Mouse (Mus musculus) limb, embryonic 12.5 days (tissue): ENCODE results near the gene Syt6. TPM values are rescaled to one million over a fixed set of nuclear protein-coding genes. Genes with fewer than 3 reads are reported as not detected.

Experiments used
- ATAC-seq: fragments of 200-750 bp; cut with Nextera tagmentation; 2 replicates; pipeline ENCODE4 v1.8.0; 2017; ENCODE audit warnings: low read depth, moderate TSS enrichment; ENCODE audit not compliant: insufficient number of reproducible peaks, insufficient read depth, low FRiP score, low TSS enrichment
- H3K27ac ChIP-seq: fragments of 300-500 bp; sonication (generic); 2 replicates; pipeline ENCODE4 v1.5.1; 2016; ENCODE audit warnings: mild to moderate bottlenecking, moderate library complexity
- H3K27me3 ChIP-seq: fragments of 300-500 bp; sonication (generic); 2 replicates; pipeline ENCODE4 v1.6.1; 2016; ENCODE audit warnings: mild to moderate bottlenecking, moderate library complexity
- H3K36me3 ChIP-seq: fragments of 300-500 bp; sonication (generic); 2 replicates; pipeline ENCODE4 v1.6.1; 2016; ENCODE audit warnings: mild to moderate bottlenecking, moderate library complexity
- H3K4me1 ChIP-seq: fragments of 300-500 bp; sonication (generic); replicated peaks from 2 replicates; pipeline ENCODE4 v1.6.1; 2016
- H3K4me2 ChIP-seq: fragments of 300-500 bp; sonication (generic); 2 replicates; pipeline ENCODE4 v1.6.1; 2016; ENCODE audit warnings: mild to moderate bottlenecking, moderate library complexity
- H3K4me3 ChIP-seq: fragments of 300-500 bp; sonication (generic); replicated peaks from 2 replicates; pipeline ENCODE4 v1.5.1; 2016; ENCODE audit warnings: mild to moderate bottlenecking
- H3K9ac ChIP-seq: fragments of 300-500 bp; sonication (generic); replicated peaks from 2 replicates; pipeline ENCODE4 v1.6.1; 2016; ENCODE audit warnings: mild to moderate bottlenecking, moderate library complexity
- H3K9me3 ChIP-seq: fragments of 300-500 bp; sonication (generic); 2 replicates; pipeline ENCODE4 v1.6.1; 2016; ENCODE audit warnings: mild to moderate bottlenecking, moderate library complexity
- WGBS: fragments of 180-500 bp; shearing (Covaris S2); methylation state at CpG from one replicate; pipeline ENCODE4 v1.1.7; 2016; 5-methylcytosine and 5-hydroxymethylcytosine counted together
- polyA plus RNA-seq: library from polyadenylated mRNA; unstranded; fragments of >200 nt; fragmentation: Nextera tagmentation; extraction: Ambion mirVana; gene quantifications from 2 replicates; pipeline ENCODE4 v1.2.1, GENCODE M21; 2016

Gene Syt6
- 0.14 and 0.18 TPM in 2 replicates for polyA plus RNA-seq

- Histone ChIP-seq H3K9me3 (no peaks in the 10 kb centered on the region), H3K27me3 (peaks cover 92% of the 10 kb centered on the region), H3K4me3 (peak within 1 kb of the TSS; percentile 53), H3K9ac (peak within 1 kb of the TSS; percentile 54), H3K36me3 (no peaks in the 10 kb centered on the region), H3K4me1 (peaks cover 26% of the 10 kb centered on the region), H3K27ac (no peak within 1 kb of the TSS), H3K4me2 (peak within 1 kb of the TSS; percentile 90)
- no peak for ATAC-seq
- under 1% methylated on average over 44 of the region's 44 CpGs for WGBS
Measured at GRCm38 (mm10) chr3:103575156-103575892, at the start of gene Syt6. Gene Syt6, plus strand, starts transcription at chr3:103575231.

- Histone ChIP-seq H3K4me1 (peaks cover 5% of the 10 kb centered on the region), H3K9ac (no peak overlapping the region), H3K27me3 (no peaks in the 10 kb centered on the region), H3K36me3 (no peaks in the 10 kb centered on the region), H3K4me3 (no peak overlapping the region), H3K27ac (no peak overlapping the region), H3K9me3 (no peaks in the 10 kb centered on the region), H3K4me2 (no peak overlapping the region)
- no peak for ATAC-seq
- WGBS: 78% methylated on average over 4 of the region's 4 CpGs
Measured at GRCm38 (mm10) chr3:103526201-103526704, 48.8 kb upstream of the Syt6 start.

GRCm38 (mm10) chr3:103526864-103527263, 48.2 kb upstream of the Syt6 start:
- H3K4me1 ChIP-seq: peaks cover 5% of the 10 kb centered on the region
- no peaks in the 10 kb centered on the region for H3K27me3 ChIP-seq
- 34% methylated on average over 2 of the region's 2 CpGs for WGBS
- no peak overlapping the region for H3K9ac ChIP-seq
- no peak for ATAC-seq
- no peak overlapping the region for H3K4me3 ChIP-seq
- H3K27ac ChIP-seq: no peak overlapping the region
- no peak overlapping the region for H3K4me2 ChIP-seq
- no peaks in the 10 kb centered on the region for H3K9me3 ChIP-seq
- no peaks in the 10 kb centered on the region for H3K36me3 ChIP-seq

- no peak overlapping the region for H3K4me2 ChIP-seq
- no peak overlapping the region for H3K4me3 ChIP-seq
- no peak for ATAC-seq
- WGBS: 93% methylated on average over 9 of the region's 9 CpGs
- no peaks in the 10 kb centered on the region for H3K9me3 ChIP-seq
- no peak overlapping the region for H3K27ac ChIP-seq
- H3K9ac ChIP-seq: no peak overlapping the region
- H3K36me3 ChIP-seq: no peaks in the 10 kb centered on the region
- H3K4me1 ChIP-seq: 0 out of 2 replicates have a peak, but pooled peaks cover 4% of the 10 kb centered on the region
- no peaks in the 10 kb centered on the region for H3K27me3 ChIP-seq
Measured at GRCm38 (mm10) chr3:103534036-103534435, 41.0 kb upstream of the Syt6 start.

- Histone ChIP-seq H3K9ac (no peak overlapping the region), H3K27ac (no peak overlapping the region), H3K4me3 (no peak overlapping the region), H3K27me3 (no peaks in the 10 kb centered on the region), H3K9me3 (no peaks in the 10 kb centered on the region), H3K4me2 (no peak overlapping the region), H3K36me3 (no peaks in the 10 kb centered on the region), H3K4me1 (0 out of 2 replicates have a peak, but pooled peaks cover 6% of the 10 kb centered on the region)
- 61% methylated on average over 5 of the region's 5 CpGs for WGBS
- no peak for ATAC-seq
Measured at GRCm38 (mm10) chr3:103535207-103535606, 39.8 kb upstream of the Syt6 start.

- no peak overlapping the region for H3K27ac ChIP-seq
- no peaks in the 10 kb centered on the region for H3K27me3 ChIP-seq
- H3K9me3 ChIP-seq: no peaks in the 10 kb centered on the region
- 0 out of 2 replicates have a peak, but pooled peaks cover 6% of the 10 kb centered on the region for H3K4me1 ChIP-seq
- no peak overlapping the region for H3K9ac ChIP-seq
- 57% methylated on average over 7 of the region's 7 CpGs for WGBS
- H3K4me3 ChIP-seq: no peak overlapping the region
- H3K4me2 ChIP-seq: no peak overlapping the region
- H3K36me3 ChIP-seq: no peaks in the 10 kb centered on the region
- ATAC-seq: no peak
Measured at GRCm38 (mm10) chr3:103539148-103539547, 35.9 kb upstream of the Syt6 start.

GRCm38 (mm10) chr3:103546166-103546565, 28.9 kb upstream of the Syt6 start:
- Histone ChIP-seq H3K4me3 (no peak overlapping the region), H3K27me3 (no peaks in the 10 kb centered on the region), H3K4me2 (no peak overlapping the region), H3K9me3 (no peaks in the 10 kb centered on the region), H3K36me3 (no peaks in the 10 kb centered on the region), H3K27ac (no peak overlapping the region), H3K9ac (no peak overlapping the region), H3K4me1 (no peaks in the 10 kb centered on the region)
- ATAC-seq: no peak
- 51% methylated on average over 2 of the region's 2 CpGs for WGBS

- H3K27me3 ChIP-seq: no peaks in the 10 kb centered on the region
- H3K9me3 ChIP-seq: no peaks in the 10 kb centered on the region
- no peak overlapping the region for H3K4me2 ChIP-seq
- no peak for ATAC-seq
- H3K4me1 ChIP-seq: no peaks in the 10 kb centered on the region
- WGBS: 65% methylated on average over 3 of the region's 3 CpGs
- H3K9ac ChIP-seq: no peak overlapping the region
- H3K4me3 ChIP-seq: no peak overlapping the region
- no peak overlapping the region for H3K27ac ChIP-seq
- H3K36me3 ChIP-seq: no peaks in the 10 kb centered on the region
Measured at GRCm38 (mm10) chr3:103546626-103547025, 28.4 kb upstream of the Syt6 start.

GRCm38 (mm10) chr3:103550236-103550635, 24.8 kb upstream of the Syt6 start:
- 52% methylated on average over 5 of the region's 5 CpGs for WGBS
- Histone ChIP-seq H3K9ac (no peak overlapping the region), H3K4me3 (no peak overlapping the region), H3K27ac (no peak overlapping the region), H3K36me3 (no peaks in the 10 kb centered on the region), H3K27me3 (no peaks in the 10 kb centered on the region), H3K4me1 (no peaks in the 10 kb centered on the region), H3K9me3 (no peaks in the 10 kb centered on the region), H3K4me2 (no peak overlapping the region)
- ATAC-seq: no peak

GRCm38 (mm10) chr3:103567226-103567625, 7.8 kb upstream of the Syt6 start:
- 52% methylated on average over 3 of the region's 3 CpGs for WGBS
- no peaks in the 10 kb centered on the region for H3K36me3 ChIP-seq
- no peak overlapping the region for H3K4me3 ChIP-seq
- H3K4me2 ChIP-seq: no peak overlapping the region
- peaks cover 33% of the 10 kb centered on the region for H3K27me3 ChIP-seq
- no peak overlapping the region for H3K9ac ChIP-seq
- H3K4me1 ChIP-seq: 0 out of 2 replicates have a peak, but pooled peaks cover 2% of the 10 kb centered on the region
- H3K27ac ChIP-seq: no peak overlapping the region
- no peaks in the 10 kb centered on the region for H3K9me3 ChIP-seq
- no peak for ATAC-seq

- H3K4me3 ChIP-seq: no peak overlapping the region
- H3K4me2 ChIP-seq: no peak overlapping the region
- no peak for ATAC-seq
- no peaks in the 10 kb centered on the region for H3K36me3 ChIP-seq
- peaks cover 28% of the 10 kb centered on the region for H3K4me1 ChIP-seq
- H3K9ac ChIP-seq: no peak overlapping the region
- H3K9me3 ChIP-seq: no peaks in the 10 kb centered on the region
- H3K27ac ChIP-seq: no peak overlapping the region
- 73% methylated on average over 4 of the region's 4 CpGs for WGBS
- H3K27me3 ChIP-seq: peaks cover 86% of the 10 kb centered on the region
Measured at GRCm38 (mm10) chr3:103572526-103572925, 2.5 kb upstream of the Syt6 start.
